Mouse (Mus musculus) olfactory bulb, adult 2 months (tissue): ENCODE results near the gene Arid3a. TPM values are rescaled to one million over a fixed set of nuclear protein-coding genes. Genes with fewer than 3 reads are reported as not detected.
A peak's percentile ranks its signal among the peaks of the same experiment; 100 is the strongest.

Experiments used
- H3K27ac ChIP-seq: fragments of 200-500 bp; 2 replicates; pipeline ENCODE4 v1.5.1; 2012; ENCODE audit warnings: low read depth, low read length; ENCODE audit not compliant: insufficient read depth
- H3K4me1 ChIP-seq: fragments of 200-500 bp; 2 replicates; pipeline ENCODE4 v1.6.1; 2012; ENCODE audit warnings: low read length; ENCODE audit not compliant: control insufficient read depth, insufficient read depth
- H3K4me3 ChIP-seq: fragments of 200-500 bp; 2 replicates; pipeline ENCODE4 v1.5.1; 2012; ENCODE audit warnings: mild to moderate bottlenecking, low read depth, low read length, moderate library complexity; ENCODE audit not compliant: insufficient read depth
- CTCF ChIP-seq: fragments of 200-500 bp; IDR thresholded peaks from 2 replicates; pipeline ENCODE4 v1.5.1; 2012; ENCODE audit warnings: low read depth, mild to moderate bottlenecking, low read length, moderate library complexity; ENCODE audit not compliant: insufficient read depth
- POLR2A ChIP-seq: fragments of 200-500 bp; IDR thresholded peaks from 2 replicates; pipeline ENCODE4 v1.6.1; 2012; ENCODE audit warnings: mild to moderate bottlenecking, low read depth, low read length, moderate library complexity; ENCODE audit not compliant: insufficient read depth
- WGBS: fragments of 180-500 bp; shearing (Covaris S2); methylation state at CpG from one replicate; pipeline ENCODE4 v1.1.7; 2018; 5-methylcytosine and 5-hydroxymethylcytosine counted together
- polyA plus RNA-seq: library from polyadenylated mRNA; stranded (reverse); fragments of >200 nt; gene quantifications from 2 replicates; pipeline ENCODE4 v1.2.4, GENCODE M21; 2012; ENCODE audit warnings: low replicate concordance; ENCODE audit not compliant: missing spikeins, insufficient read depth, insufficient read length

The Arid3a gene
- polyA plus RNA-seq, 1 experiment: not detected

GRCm38 (mm10) chr10:79986232-79986878 lies 59.5 kb downstream of the Arid3a start:
- WGBS: 26% methylated on average over 6 of the region's 6 CpGs
- Histone ChIP-seq H3K27ac (peak overlapping the region; percentile 95), H3K4me3 (peak overlapping the region; percentile 49), H3K4me1 (peaks cover 39% of the 10 kb centered on the region)
- TF ChIP-seq POLR2A: no peak
- no peak for TF ChIP-seq CTCF

DNA sequence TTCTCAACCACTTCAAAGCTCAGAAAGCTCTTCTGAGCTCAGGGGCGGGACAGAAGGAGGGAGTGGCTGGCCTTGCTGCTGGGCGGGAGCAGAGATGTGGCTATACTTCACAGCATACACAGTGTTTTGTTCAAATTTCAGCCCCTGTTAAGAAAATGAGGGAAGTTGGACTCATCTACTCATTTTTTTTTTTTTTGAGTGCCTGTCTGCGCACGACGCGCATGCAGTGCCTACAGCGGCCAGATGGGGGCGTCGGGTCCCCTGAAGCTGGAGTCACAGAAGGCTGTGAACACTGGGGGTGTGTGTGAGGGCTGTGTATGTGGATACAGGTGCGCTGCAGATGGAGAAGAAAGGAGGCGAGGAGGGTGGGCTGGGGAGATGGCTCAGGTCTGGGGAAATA lies 60.1 kb downstream of the Arid3a start:
- TF ChIP-seq CTCF (peak; percentile 90), POLR2A (no peak)
- WGBS: 5% methylated on average over 11 of the region's 11 CpGs
- H3K4me1 ChIP-seq: peaks cover 35% of the 10 kb centered on the region

DNA sequence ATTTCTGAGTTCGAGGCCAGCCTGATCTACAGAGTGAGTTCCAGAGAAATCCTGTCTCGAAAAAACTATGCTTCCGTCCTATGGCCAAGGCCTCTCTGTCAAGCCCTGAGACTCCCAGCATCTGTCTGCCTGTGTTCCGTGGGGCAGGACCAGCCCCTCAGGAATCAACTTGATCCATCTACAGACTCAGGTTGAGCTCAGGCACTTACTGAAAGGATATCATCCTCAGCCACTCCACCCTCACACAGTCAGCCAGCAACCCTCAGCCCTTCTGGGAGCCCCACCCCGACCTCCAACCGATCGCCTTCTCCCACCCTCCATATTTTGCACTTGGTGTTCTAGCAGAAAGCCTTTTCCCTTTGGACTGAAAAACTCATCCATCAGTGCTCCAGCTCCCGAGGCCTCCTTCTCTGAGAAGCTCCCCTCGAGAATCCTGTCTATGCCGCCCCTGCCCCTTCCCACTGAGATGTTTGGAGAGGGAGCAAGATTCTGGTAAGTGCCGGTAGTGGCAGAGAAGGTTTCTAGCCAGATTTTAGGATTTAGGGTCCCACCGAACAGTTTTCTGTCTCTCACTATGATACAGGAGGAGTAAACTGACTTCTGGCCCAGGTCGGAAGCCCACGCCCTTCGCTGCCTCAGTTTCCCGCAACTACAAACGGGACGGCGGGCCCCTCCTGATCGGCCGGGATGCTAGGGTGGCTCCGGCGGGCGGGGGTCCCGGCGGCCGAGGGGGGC lies 61.1 kb downstream of the Arid3a start:
- no peak for TF ChIP-seq CTCF
- TF ChIP-seq POLR2A: no peak
- H3K27ac ChIP-seq: no peak overlapping the region
- 19% methylated on average over 27 of the region's 27 CpGs for WGBS
- peak overlapping the region; percentile 38 for H3K4me3 ChIP-seq
- peaks cover 27% of the 10 kb centered on the region for H3K4me1 ChIP-seq

More for the DNA sequence above, 60.1 kb downstream of the Arid3a start:
- no peak overlapping the region for H3K4me3 ChIP-seq
- no peak overlapping the region for H3K27ac ChIP-seq

DNA sequence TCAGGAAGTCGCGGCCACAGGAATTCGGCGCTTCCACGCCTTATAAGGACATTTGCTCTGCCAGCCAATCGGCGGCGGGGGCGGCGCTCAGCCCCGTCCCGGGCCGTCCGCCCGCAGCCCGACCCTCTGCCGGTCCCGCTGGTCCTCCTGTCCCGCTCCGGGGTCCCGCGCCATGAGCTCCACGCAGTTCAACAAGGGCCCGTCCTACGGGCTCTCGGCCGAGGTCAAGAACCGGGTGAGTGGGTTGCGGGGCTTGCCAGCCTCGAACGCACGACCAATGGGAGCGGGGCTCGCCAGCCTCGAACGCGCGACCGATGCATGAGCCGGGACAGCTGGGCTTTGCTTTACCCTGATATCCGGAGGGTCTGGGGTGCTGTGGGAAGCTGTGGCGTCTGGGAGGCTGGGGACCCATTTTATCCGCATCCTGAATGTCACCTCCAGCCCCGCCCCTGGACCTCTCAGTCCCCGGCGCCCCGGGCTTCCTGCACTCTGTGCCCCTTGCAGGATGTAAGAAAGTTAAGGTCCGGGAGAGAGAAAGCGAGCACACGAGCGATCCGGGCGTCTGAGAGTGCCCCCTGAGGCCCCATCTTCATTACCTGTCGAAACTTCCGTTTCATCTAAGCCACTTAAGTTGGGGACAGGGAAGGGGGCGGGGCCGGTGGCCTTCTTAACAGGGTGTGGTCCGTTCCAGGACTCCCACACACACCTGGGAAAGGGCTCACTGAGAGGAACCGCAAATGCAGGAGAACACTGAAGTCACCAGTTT lies 61.8 kb downstream of the Arid3a start, which contains the start of gene Cnn2:
Gene Cnn2, plus strand, starts transcription at position 79 of the 766 bp plus-strand sequence.
- Histone ChIP-seq H3K4me3 (peak within 1 kb of the TSS; percentile 38), H3K4me1 (peaks cover 20% of the 10 kb centered on the region), H3K27ac (no peak within 1 kb of the TSS)
- TF ChIP-seq CTCF (no peak), POLR2A (no peak)
- 2% methylated on average over 59 of the region's 59 CpGs for WGBS

DNA sequence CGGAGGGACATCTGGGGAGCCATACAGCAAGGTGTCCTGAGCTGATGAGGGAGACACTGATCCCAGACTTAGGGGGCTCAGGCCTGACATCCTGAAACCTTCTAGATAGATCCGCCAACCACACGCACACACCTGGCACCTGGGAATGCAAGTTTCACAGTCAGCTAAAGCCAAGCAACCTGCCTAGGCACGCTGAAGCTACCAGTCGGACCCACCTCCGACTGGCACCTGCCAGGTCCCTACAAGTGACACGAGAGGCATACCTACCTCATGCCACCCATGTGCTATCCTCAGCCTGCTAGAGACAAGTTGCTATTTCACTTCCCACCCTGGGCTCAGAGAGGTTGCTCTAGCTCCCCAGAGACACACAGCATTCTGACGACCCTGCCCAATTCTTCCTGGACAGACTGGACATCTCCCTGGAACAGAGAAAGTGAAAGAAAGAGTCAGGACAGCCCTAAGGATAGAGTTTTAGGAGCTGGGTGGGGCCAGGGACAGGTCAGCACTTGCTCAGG lies 62.5 kb downstream of the Arid3a start:
- Histone ChIP-seq H3K27ac (no peak overlapping the region), H3K4me3 (peak overlapping the region; percentile 38; the same call in 1 of the 2 replicates), H3K4me1 (peaks cover 20% of the 10 kb centered on the region)
- WGBS: 39% methylated on average over 8 of the region's 8 CpGs
- TF ChIP-seq CTCF (no peak), POLR2A (no peak)

GRCm38 (mm10) chr10:79989870-79990269 lies 63.0 kb downstream of the Arid3a start:
- H3K4me3 ChIP-seq: no peak overlapping the region
- TF ChIP-seq CTCF (no peak), POLR2A (no peak)
- H3K27ac ChIP-seq: no peak overlapping the region
- peaks cover 20% of the 10 kb centered on the region for H3K4me1 ChIP-seq
- 28% methylated on average over 15 of the region's 15 CpGs for WGBS

DNA sequence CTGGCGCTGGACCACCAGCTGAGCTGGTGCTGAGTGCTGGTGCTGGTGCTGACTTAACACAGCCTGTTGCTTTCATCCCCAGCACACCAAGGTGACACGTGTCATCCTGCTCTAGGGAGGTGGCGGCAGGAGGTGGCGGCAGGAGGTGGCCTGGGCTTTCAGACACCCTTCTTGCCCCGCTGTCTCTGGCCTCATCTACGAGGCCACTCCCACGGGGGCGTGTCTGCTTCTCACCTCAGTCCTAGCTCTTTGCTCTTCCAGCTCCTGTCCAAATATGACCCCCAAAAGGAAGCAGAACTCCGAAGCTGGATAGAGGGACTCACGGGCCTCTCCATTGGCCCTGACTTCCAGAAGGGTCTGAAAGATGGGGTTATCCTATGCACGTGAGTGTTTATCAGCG lies 64.3 kb downstream of the Arid3a start:
- Histone ChIP-seq H3K27ac (no peak overlapping the region), H3K4me3 (no peak overlapping the region), H3K4me1 (peaks cover 21% of the 10 kb centered on the region)
- TF ChIP-seq CTCF (no peak), POLR2A (no peak)
- 59% methylated on average over 12 of the region's 12 CpGs for WGBS

- no peak for TF ChIP-seq CTCF
- no peak for TF ChIP-seq POLR2A
- H3K4me1 ChIP-seq: peaks cover 19% of the 10 kb centered on the region
- WGBS: 93% methylated on average over 6 of the region's 6 CpGs
- H3K4me3 ChIP-seq: no peak overlapping the region
- H3K27ac ChIP-seq: no peak overlapping the region
Observed at GRCm38 (mm10) chr10:79991548-79991947, 64.7 kb downstream of the Arid3a start.
